Mouse (Mus musculus) heart, embryonic 13.5 days (tissue): ENCODE data around the gene H2afx. TPM values are rescaled to one million over a fixed set of nuclear protein-coding genes. Genes with fewer than 3 reads are reported as not detected.
"Not testable (repeated sequence)": the region's sequence is repeated elsewhere in the genome, so short reads cannot be mapped to it uniquely, and the experiment has no call there.

Experiments
- ATAC-seq: fragments of 200-750 bp; cut with Nextera tagmentation; 2 replicates; pipeline ENCODE4 v1.8.0; 2017; ENCODE audit warnings: moderate TSS enrichment; ENCODE audit not compliant: insufficient number of reproducible peaks, low FRiP score, low TSS enrichment; ENCODE audit errors: extremely low read depth
- H3K27ac ChIP-seq: fragments of 300-500 bp; sonication (generic); replicated peaks from 2 replicates; pipeline ENCODE4 v1.5.1; 2015; ENCODE audit warnings: moderate library complexity, mild to moderate bottlenecking, inconsistent platforms
- H3K27me3 ChIP-seq: fragments of 300-500 bp; sonication (generic); replicated peaks from 2 replicates; pipeline ENCODE4 v1.6.1; 2015; ENCODE audit warnings: mild to moderate bottlenecking, inconsistent platforms
- H3K36me3 ChIP-seq: fragments of 300-500 bp; sonication (generic); 2 replicates; pipeline ENCODE4 v1.6.1; 2015; ENCODE audit warnings: mild to moderate bottlenecking, inconsistent platforms
- H3K4me1 ChIP-seq: fragments of 300-500 bp; sonication (generic); 2 replicates; pipeline ENCODE4 v1.6.1; 2015; ENCODE audit warnings: inconsistent platforms
- H3K4me2 ChIP-seq: fragments of 300-500 bp; sonication (generic); 2 replicates; pipeline ENCODE4 v1.6.1; 2015; ENCODE audit warnings: inconsistent platforms, mild to moderate bottlenecking, moderate library complexity
- H3K4me3 ChIP-seq: fragments of 300-500 bp; sonication (generic); 2 replicates; pipeline ENCODE4 v1.5.1; 2015; ENCODE audit warnings: moderate library complexity, mild to moderate bottlenecking, inconsistent platforms
- H3K9ac ChIP-seq: fragments of 300-500 bp; sonication (generic); 2 replicates; pipeline ENCODE4 v1.6.1; 2015; ENCODE audit warnings: inconsistent platforms, mild to moderate bottlenecking, moderate library complexity
- H3K9me3 ChIP-seq: fragments of 300-500 bp; sonication (generic); 2 replicates; pipeline ENCODE4 v1.6.1; 2016; ENCODE audit warnings: inconsistent platforms
- WGBS: fragments of 180-500 bp; shearing (Covaris S2); methylation state at CpG from one replicate; pipeline ENCODE4 v1.1.7; 2015; ENCODE audit warnings: mixed read lengths; 5-methylcytosine and 5-hydroxymethylcytosine counted together
- polyA plus RNA-seq: library from polyadenylated mRNA; unstranded; fragments of >200 nt; fragmentation: Nextera tagmentation; extraction: Ambion mirVana; gene quantifications from 2 replicates; pipeline ENCODE4 v1.2.1, GENCODE M21; 2015

Gene H2afx
- polyA plus RNA-seq, 1 experiment from 2014 or later = 199 TPM

GRCm38 (mm10) chr9:44319105-44319886, 15.2 kb upstream of the H2afx start:
- 3% methylated on average over 37 of the region's 37 CpGs for WGBS
- Histone ChIP-seq H3K4me1 (peaks cover 31% of the 10 kb centered on the region), H3K4me2 (peak overlapping the region; percentile 98), H3K27ac (peak overlapping the region; percentile 66), H3K9me3 (no peaks in the 10 kb centered on the region), H3K9ac (peak overlapping the region; percentile 95), H3K27me3 (no peaks in the 10 kb centered on the region), H3K36me3 (peaks cover 30% of the 10 kb centered on the region), H3K4me3 (peak overlapping the region; percentile 94)
- ATAC-seq = no peak

- peak; percentile 96 for ATAC-seq
- H3K27me3 ChIP-seq = no peaks in the 10 kb centered on the region
- peak within 1 kb of the TSS; percentile 98 for H3K4me2 ChIP-seq
- peak within 1 kb of the TSS; percentile 87 for H3K27ac ChIP-seq
- under 1% methylated on average over 67 of the region's 67 CpGs for WGBS
- peak within 1 kb of the TSS; percentile 95 for H3K9ac ChIP-seq
- H3K4me1 ChIP-seq = peaks cover 31% of the 10 kb centered on the region
- H3K9me3 ChIP-seq = no peaks in the 10 kb centered on the region
- peak within 1 kb of the TSS; percentile 94 for H3K4me3 ChIP-seq
- peaks cover 22% of the 10 kb centered on the region for H3K36me3 ChIP-seq
These were observed 14.4 kb upstream of the H2afx start, which contains the start of gene C2cd2l for GRCm38 (mm10) chr9:44319887-44320798. Gene C2cd2l (minus strand): TSS chr9:44320285.

- Histone ChIP-seq H3K9ac (peak overlapping the region; percentile 79), H3K4me2 (peak overlapping the region; percentile 98), H3K4me3 (peak overlapping the region; percentile 94), H3K4me1 (peaks cover 34% of the 10 kb centered on the region), H3K27ac (peak overlapping the region; percentile 87), H3K9me3 (no peaks in the 10 kb centered on the region), H3K27me3 (no peaks in the 10 kb centered on the region), H3K36me3 (peaks cover 15% of the 10 kb centered on the region)
- 16% methylated on average over 6 of the region's 6 CpGs for WGBS
- ATAC-seq = no peak
These were observed 13.7 kb upstream of the H2afx start for GRCm38 (mm10) chr9:44320799-44321133.

GRCm38 (mm10) chr9:44323656-44324055, 10.8 kb upstream of the H2afx start:
- not testable (repeated sequence) for H3K27ac ChIP-seq, H3K4me2 ChIP-seq, H3K9me3 ChIP-seq, H3K9ac ChIP-seq, H3K27me3 ChIP-seq, H3K36me3 ChIP-seq, ATAC-seq, H3K4me3 ChIP-seq
- peaks cover 32% of the 10 kb centered on the region for H3K4me1 ChIP-seq
- 69% methylated on average over 4 of the region's 4 CpGs for WGBS

- H3K27ac ChIP-seq = no peak overlapping the region
- H3K9me3 ChIP-seq = no peaks in the 10 kb centered on the region
These were observed 10.3 kb upstream of the H2afx start for GRCm38 (mm10) chr9:44324147-44324546.

GRCm38 (mm10) chr9:44325032-44325767, 9.3 kb upstream of the H2afx start:
- peaks cover 24% of the 10 kb centered on the region for H3K36me3 ChIP-seq
- not testable (repeated sequence) for ATAC-seq, H3K9me3 ChIP-seq, H3K27me3 ChIP-seq
- peak overlapping the region; percentile 87 for H3K4me3 ChIP-seq
- H3K4me1 ChIP-seq = peaks cover 24% of the 10 kb centered on the region
- peak overlapping the region; percentile 97; the same call in 1 of the 2 replicates for H3K27ac ChIP-seq
- H3K4me2 ChIP-seq = peak overlapping the region; percentile 86
- 61% methylated on average over 7 of the region's 8 CpGs for WGBS
- H3K9ac ChIP-seq = peak overlapping the region; percentile 95

More at GRCm38 (mm10) chr9:44324147-44324546, 10.3 kb upstream of the H2afx start:
- WGBS = 84% methylated on average over 6 of the region's 6 CpGs
- Histone ChIP-seq H3K9ac (no peak overlapping the region), H3K4me3 (no peak overlapping the region), H3K4me1 (peaks cover 27% of the 10 kb centered on the region), H3K4me2 (no peak overlapping the region), H3K36me3 (peaks cover 13% of the 10 kb centered on the region), H3K27me3 (no peaks in the 10 kb centered on the region)
- no peak for ATAC-seq

GRCm38 (mm10) chr9:44325768-44326370, 8.6 kb upstream of the H2afx start, which contains the start of gene Dpagt1:
Gene Dpagt1 (plus strand): TSS chr9:44326019.
- Histone ChIP-seq H3K36me3 (peaks cover 30% of the 10 kb centered on the region), H3K4me1 (peaks cover 19% of the 10 kb centered on the region), H3K9me3 (no peaks in the 10 kb centered on the region), H3K27me3 (no peaks in the 10 kb centered on the region), H3K4me3 (peak within 1 kb of the TSS; percentile 87), H3K4me2 (peak within 1 kb of the TSS; percentile 86), H3K9ac (peak within 1 kb of the TSS; percentile 95), H3K27ac (peak within 1 kb of the TSS; percentile 97)
- 3% methylated on average over 12 of the region's 12 CpGs for WGBS
- no peak for ATAC-seq

GRCm38 (mm10) chr9:44326371-44327063, 8.0 kb upstream of the H2afx start:
- WGBS = under 1% methylated on average over 38 of the region's 38 CpGs
- Histone ChIP-seq H3K9ac (peak overlapping the region; percentile 95), H3K4me1 (peaks cover 15% of the 10 kb centered on the region), H3K27ac (peak overlapping the region; percentile 97), H3K36me3 (peaks cover 37% of the 10 kb centered on the region), H3K27me3 (no peaks in the 10 kb centered on the region), H3K9me3 (no peaks in the 10 kb centered on the region), H3K4me2 (peak overlapping the region; percentile 86), H3K4me3 (peak overlapping the region; percentile 87)
- ATAC-seq = peak; percentile 70

GRCm38 (mm10) chr9:44327064-44327711, 7.3 kb upstream of the H2afx start:
- peaks cover 43% of the 10 kb centered on the region for H3K36me3 ChIP-seq
- peak overlapping the region; percentile 95 for H3K9ac ChIP-seq
- peak overlapping the region; percentile 97 for H3K27ac ChIP-seq
- peak overlapping the region; percentile 87 for H3K4me3 ChIP-seq
- WGBS = under 1% methylated on average over 22 of the region's 22 CpGs
- peak overlapping the region; percentile 86 for H3K4me2 ChIP-seq
- H3K27me3 ChIP-seq = no peaks in the 10 kb centered on the region
- no peaks in the 10 kb centered on the region for H3K9me3 ChIP-seq
- peaks cover 15% of the 10 kb centered on the region for H3K4me1 ChIP-seq
- no peak for ATAC-seq

- H3K9me3 ChIP-seq = no peaks in the 10 kb centered on the region
- H3K4me3 ChIP-seq = peak overlapping the region; percentile 87
- H3K4me2 ChIP-seq = peak overlapping the region; percentile 86
- 76% methylated on average over 5 of the region's 5 CpGs for WGBS
- peaks cover 51% of the 10 kb centered on the region for H3K36me3 ChIP-seq
- H3K27ac ChIP-seq = peak overlapping the region; percentile 97; the same call in 1 of the 2 replicates
- no peaks in the 10 kb centered on the region for H3K27me3 ChIP-seq
- peak overlapping the region; percentile 95 for H3K9ac ChIP-seq
- peaks cover 15% of the 10 kb centered on the region for H3K4me1 ChIP-seq
- no peak for ATAC-seq
These were observed 6.6 kb upstream of the H2afx start for GRCm38 (mm10) chr9:44327926-44328325.
